Mouse (Mus musculus) hindbrain, embryonic 12.5 days (tissue): ENCODE results near the gene Snapc4. TPM values are rescaled to one million over a fixed set of nuclear protein-coding genes. Genes with fewer than 3 reads are reported as not detected.

Source experiments
- ATAC-seq: fragments of 200-750 bp; cut with Nextera tagmentation; 2 replicates; pipeline ENCODE4 v1.8.0; 2017; ENCODE audit warnings: moderate TSS enrichment; ENCODE audit not compliant: low FRiP score
- H3K27ac ChIP-seq: fragments of 300-500 bp; sonication (generic); 2 replicates; pipeline ENCODE4 v1.5.1; 2016; ENCODE audit warnings: mild to moderate bottlenecking
- H3K27me3 ChIP-seq: fragments of 300-500 bp; sonication (generic); 2 replicates; pipeline ENCODE4 v1.6.1; 2016; ENCODE audit warnings: mild to moderate bottlenecking
- H3K36me3 ChIP-seq: fragments of 300-500 bp; sonication (generic); 2 replicates; pipeline ENCODE4 v1.6.1; 2016; ENCODE audit warnings: mild to moderate bottlenecking
- H3K4me1 ChIP-seq: fragments of 300-500 bp; sonication (generic); 2 replicates; pipeline ENCODE4 v1.6.1; 2016
- H3K4me2 ChIP-seq: fragments of 300-500 bp; sonication (generic); replicated peaks from 2 replicates; pipeline ENCODE4 v1.6.1; 2016; ENCODE audit warnings: mild to moderate bottlenecking
- H3K4me3 ChIP-seq: fragments of 300-500 bp; sonication (generic); 2 replicates; pipeline ENCODE4 v1.5.1; 2016; ENCODE audit warnings: mild to moderate bottlenecking
- H3K9ac ChIP-seq: fragments of 300-500 bp; sonication (generic); 2 replicates; pipeline ENCODE4 v1.6.1; 2016; ENCODE audit warnings: mild to moderate bottlenecking, moderate library complexity
- H3K9me3 ChIP-seq: fragments of 300-500 bp; sonication (generic); replicated peaks from 2 replicates; pipeline ENCODE4 v1.6.1; 2016; ENCODE audit warnings: mild to moderate bottlenecking
- WGBS: fragments of 180-500 bp; shearing (Covaris S2); methylation state at CpG from one replicate; pipeline ENCODE4 v1.1.7; 2016; 5-methylcytosine and 5-hydroxymethylcytosine counted together
- polyA plus RNA-seq: library from polyadenylated mRNA; unstranded; fragments of >200 nt; fragmentation: Nextera tagmentation; extraction: Ambion mirVana; gene quantifications from 2 replicates; pipeline ENCODE4 v1.2.1, GENCODE M21; 2016

Snapc4 gene
- polyA plus RNA-seq, 1 experiment from 2014 or later, result 37.3 TPM

GRCm38 (mm10) chr2:26327852-26328251, 52.6 kb downstream of the Snapc4 start:
- Histone ChIP-seq H3K27me3 (no peaks in the 10 kb centered on the region), H3K4me3 (no peak overlapping the region), H3K4me2 (no peak overlapping the region), H3K4me1 (no peaks in the 10 kb centered on the region), H3K36me3 (peaks cover 89% of the 10 kb centered on the region), H3K9ac (no peak overlapping the region), H3K27ac (no peak overlapping the region), H3K9me3 (no peaks in the 10 kb centered on the region)
- ATAC-seq, result no peak
- WGBS, result 93% methylated on average over 4 of the region's 4 CpGs

- peak; percentile 57 for ATAC-seq
- no peak overlapping the region for H3K4me2 ChIP-seq
Observed at GRCm38 (mm10) chr2:26325386-26326181, 54.9 kb downstream of the Snapc4 start.

GRCm38 (mm10) chr2:26324917-26325316, 55.5 kb downstream of the Snapc4 start:
- no peak for ATAC-seq
- Histone ChIP-seq H3K4me2 (no peak overlapping the region), H3K4me1 (peaks cover 5% of the 10 kb centered on the region), H3K27me3 (no peaks in the 10 kb centered on the region), H3K36me3 (peaks cover 71% of the 10 kb centered on the region), H3K9ac (no peak overlapping the region), H3K4me3 (no peak overlapping the region), H3K27ac (no peak overlapping the region), H3K9me3 (no peaks in the 10 kb centered on the region)
- 92% methylated on average over 2 of the region's 2 CpGs for WGBS

More at GRCm38 (mm10) chr2:26325386-26326181, 54.9 kb downstream of the Snapc4 start:
- Histone ChIP-seq H3K4me1 (no peaks in the 10 kb centered on the region; the same call in 1 of the 2 replicates), H3K4me3 (no peak overlapping the region), H3K9me3 (no peaks in the 10 kb centered on the region), H3K27me3 (no peaks in the 10 kb centered on the region), H3K27ac (no peak overlapping the region), H3K36me3 (peaks cover 77% of the 10 kb centered on the region), H3K9ac (no peak overlapping the region)
- 67% methylated on average over 15 of the region's 15 CpGs for WGBS

GRCm38 (mm10) chr2:26323589-26324325, 56.7 kb downstream of the Snapc4 start:
- H3K36me3 ChIP-seq, result peaks cover 62% of the 10 kb centered on the region
- WGBS, result 94% methylated on average over 13 of the region's 13 CpGs
- H3K27me3 ChIP-seq, result no peaks in the 10 kb centered on the region

DNA sequence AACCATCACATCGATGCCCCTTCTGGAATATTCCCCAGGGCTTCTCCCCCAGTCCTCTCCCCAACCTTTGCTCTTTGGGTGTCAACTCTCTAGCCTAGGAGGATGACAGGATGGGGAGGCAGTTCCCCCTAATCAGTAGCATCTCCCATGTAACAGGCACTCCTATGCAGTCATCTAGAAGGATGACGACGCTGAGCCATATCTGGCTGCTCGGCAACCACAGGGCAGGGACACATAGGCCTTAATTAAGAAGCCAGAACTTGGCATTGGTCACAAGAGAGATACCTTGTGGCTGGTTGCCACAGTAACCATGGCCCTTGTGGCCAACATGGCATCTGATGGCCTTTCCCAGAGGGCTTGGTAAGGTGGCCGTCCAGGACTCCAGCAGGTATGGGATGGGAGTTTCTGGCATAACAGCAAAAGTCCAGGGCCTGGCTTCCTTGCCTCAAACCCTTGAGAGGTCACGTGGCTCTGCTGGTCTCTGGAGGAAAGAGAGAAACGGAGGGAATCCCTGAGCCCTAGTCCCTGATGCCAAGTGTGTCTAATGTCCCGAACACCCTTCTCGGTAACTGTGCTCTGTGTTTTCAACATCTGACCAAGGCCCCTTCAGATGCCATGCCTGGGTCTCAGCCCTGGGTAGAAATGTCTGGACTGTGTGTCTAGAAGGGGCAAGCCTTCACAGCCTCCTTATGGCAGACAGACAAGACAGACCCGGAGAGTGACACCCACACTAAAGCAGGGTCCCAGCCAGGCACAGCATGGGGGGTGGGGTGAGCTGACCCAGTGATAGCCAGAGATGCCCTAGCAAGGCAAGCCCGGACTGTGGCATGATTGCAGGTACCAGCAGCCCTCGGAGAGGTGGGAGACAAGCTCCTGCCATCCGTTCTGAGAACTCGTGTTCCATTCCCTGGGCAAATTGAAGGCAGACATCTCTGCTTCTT, 59.9 kb downstream of the Snapc4 start:
- Histone ChIP-seq H3K9ac (no peak overlapping the region), H3K4me1 (peaks cover 42% of the 10 kb centered on the region), H3K36me3 (peaks cover 38% of the 10 kb centered on the region), H3K4me2 (no peak overlapping the region), H3K27ac (no peak overlapping the region), H3K27me3 (no peaks in the 10 kb centered on the region), H3K9me3 (no peaks in the 10 kb centered on the region), H3K4me3 (no peak overlapping the region)
- ATAC-seq, result no peak
- WGBS, result 87% methylated on average over 14 of the region's 14 CpGs

More at GRCm38 (mm10) chr2:26323589-26324325, 56.7 kb downstream of the Snapc4 start:
- H3K4me3 ChIP-seq, result no peak overlapping the region
- no peak for ATAC-seq
- no peak overlapping the region for H3K27ac ChIP-seq
- peaks cover 16% of the 10 kb centered on the region for H3K4me1 ChIP-seq
- H3K9me3 ChIP-seq, result no peaks in the 10 kb centered on the region
- H3K4me2 ChIP-seq, result no peak overlapping the region
- no peak overlapping the region for H3K9ac ChIP-seq

DNA sequence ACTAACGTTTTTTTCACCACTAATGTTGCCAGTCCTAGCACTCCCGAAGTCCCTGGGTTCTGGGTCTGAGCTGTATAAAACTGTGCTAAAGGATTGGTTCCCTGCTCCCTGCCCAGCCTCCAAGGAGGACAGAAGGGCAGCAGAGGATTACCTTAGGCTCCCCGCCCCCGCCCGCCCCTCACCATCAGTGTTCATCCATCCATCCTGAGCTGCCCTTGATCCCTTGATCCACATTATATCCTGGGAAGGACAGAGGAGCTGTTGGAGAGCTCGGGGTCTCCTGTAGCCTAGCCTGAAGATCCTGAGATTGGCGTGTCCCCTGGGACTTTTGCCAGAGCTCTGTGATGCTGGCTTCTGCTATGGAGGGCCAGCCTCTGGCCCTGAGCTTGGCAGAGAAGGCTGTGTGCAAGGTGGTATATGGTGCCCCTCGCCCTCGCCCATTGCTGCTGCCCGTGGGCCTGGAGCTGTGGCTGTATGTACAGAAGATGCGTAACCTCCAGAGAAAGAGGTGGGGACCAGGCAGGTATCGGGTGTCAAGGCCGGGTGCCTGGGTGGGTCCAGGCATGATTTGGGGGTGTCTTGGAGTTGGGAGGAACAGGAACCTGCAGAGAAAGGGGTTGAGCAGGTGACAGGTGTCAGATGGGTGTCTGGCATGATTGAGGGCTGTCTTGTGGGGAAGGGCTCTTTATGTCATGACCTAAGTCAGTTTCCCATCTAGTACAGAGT, 60.8 kb downstream of the Snapc4 start:
- Histone ChIP-seq H3K27ac (no peak overlapping the region), H3K9ac (0 out of 2 replicates have a peak overlapping the region, but pooled peaks have one; percentile 0), H3K4me1 (peaks cover 47% of the 10 kb centered on the region), H3K27me3 (no peaks in the 10 kb centered on the region), H3K4me3 (no peak overlapping the region), H3K4me2 (no peak overlapping the region), H3K9me3 (no peaks in the 10 kb centered on the region), H3K36me3 (peaks cover 29% of the 10 kb centered on the region)
- 90% methylated on average over 13 of the region's 13 CpGs for WGBS
- ATAC-seq, result no peak

GRCm38 (mm10) chr2:26319109-26319508, 61.3 kb downstream of the Snapc4 start:
- Histone ChIP-seq H3K36me3 (peaks cover 24% of the 10 kb centered on the region), H3K9ac (0 out of 2 replicates have a peak overlapping the region, but pooled peaks have one; percentile 0), H3K4me2 (no peak overlapping the region), H3K27me3 (no peaks in the 10 kb centered on the region), H3K4me3 (no peak overlapping the region), H3K9me3 (no peaks in the 10 kb centered on the region), H3K4me1 (peaks cover 51% of the 10 kb centered on the region), H3K27ac (no peak overlapping the region)
- 93% methylated on average over 9 of the region's 9 CpGs for WGBS
- ATAC-seq, result no peak

DNA sequence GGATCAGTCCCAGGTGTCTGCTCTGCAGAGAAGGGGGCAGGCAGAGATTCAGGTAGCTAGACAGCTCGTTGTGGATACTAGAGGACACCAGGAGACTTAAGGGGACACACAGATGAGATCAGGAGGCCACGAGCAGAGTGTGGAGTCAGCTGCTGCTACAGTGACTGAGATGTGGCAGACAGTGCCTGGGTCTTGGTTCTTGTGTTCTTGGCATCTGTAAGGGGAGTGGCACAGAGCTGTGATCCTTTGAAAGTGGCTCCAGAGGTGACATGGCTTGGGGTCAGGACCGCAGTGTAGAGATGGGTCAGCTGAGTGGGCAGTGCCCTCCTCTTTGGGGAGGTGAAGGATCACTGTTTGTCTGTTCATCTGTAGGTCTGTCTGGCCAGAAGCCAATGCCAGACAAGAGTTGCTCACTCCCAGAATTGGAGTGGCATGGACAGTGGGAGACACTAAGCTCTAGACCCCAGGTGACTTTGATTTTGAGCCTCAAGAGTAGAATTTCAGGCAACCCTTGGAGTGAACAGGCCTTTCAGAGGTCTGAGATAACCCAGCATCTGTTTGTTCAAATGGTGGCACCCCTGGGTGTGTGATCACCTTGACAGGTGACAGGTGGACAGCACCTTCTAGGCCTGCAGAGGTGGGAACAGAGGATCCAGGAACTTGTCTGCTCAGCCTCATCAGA, 62.3 kb downstream of the Snapc4 start:
- Histone ChIP-seq H3K4me1 (peaks cover 52% of the 10 kb centered on the region), H3K9me3 (no peaks in the 10 kb centered on the region), H3K36me3 (peaks cover 14% of the 10 kb centered on the region), H3K4me2 (peak overlapping the region; percentile 94), H3K4me3 (no peak overlapping the region), H3K27ac (no peak overlapping the region), H3K27me3 (no peaks in the 10 kb centered on the region), H3K9ac (peak overlapping the region; percentile 94; the same call in 1 of the 2 replicates)
- 86% methylated on average over 3 of the region's 3 CpGs for WGBS
- ATAC-seq, result no peak

DNA sequence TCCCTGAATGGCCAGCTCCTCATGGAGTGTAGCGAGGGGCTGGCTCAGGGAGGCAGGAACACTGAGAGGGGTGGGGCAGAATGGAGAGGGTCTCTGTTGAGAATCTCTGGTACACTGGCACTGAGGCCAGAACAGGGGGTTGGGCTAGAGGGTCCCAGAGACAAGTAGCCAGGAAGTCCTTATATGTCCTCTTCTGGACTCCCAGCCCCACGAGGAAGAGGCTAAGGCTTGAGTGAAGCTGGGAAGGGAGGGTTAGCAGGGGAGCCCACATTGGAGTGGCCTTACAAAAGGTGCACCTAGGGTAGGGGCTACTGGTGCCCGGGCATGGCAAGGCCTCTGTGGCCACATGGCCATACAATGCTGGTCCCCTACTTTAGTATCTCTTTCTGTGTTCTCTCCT, 63.1 kb downstream of the Snapc4 start:
- H3K27me3 ChIP-seq, result no peaks in the 10 kb centered on the region
- peak overlapping the region; percentile 82 for H3K4me3 ChIP-seq
- H3K9me3 ChIP-seq, result no peaks in the 10 kb centered on the region
- peaks cover 52% of the 10 kb centered on the region for H3K4me1 ChIP-seq
- WGBS, result 74% methylated on average over 3 of the region's 3 CpGs
- H3K36me3 ChIP-seq, result peaks cover 6% of the 10 kb centered on the region
- no peak for ATAC-seq
- H3K27ac ChIP-seq, result peak overlapping the region; percentile 25
- peak overlapping the region; percentile 94 for H3K9ac ChIP-seq
- peak overlapping the region; percentile 94 for H3K4me2 ChIP-seq

GRCm38 (mm10) chr2:26316576-26317246, 63.7 kb downstream of the Snapc4 start:
- H3K9ac ChIP-seq, result peak overlapping the region; percentile 94
- no peaks in the 10 kb centered on the region for H3K9me3 ChIP-seq
- H3K27me3 ChIP-seq, result no peaks in the 10 kb centered on the region
- 62% methylated on average over 9 of the region's 9 CpGs for WGBS
- no peak for ATAC-seq
- H3K4me2 ChIP-seq, result peak overlapping the region; percentile 94
- no peaks in the 10 kb centered on the region for H3K36me3 ChIP-seq
- peaks cover 52% of the 10 kb centered on the region for H3K4me1 ChIP-seq
- H3K27ac ChIP-seq, result peak overlapping the region; percentile 94
- H3K4me3 ChIP-seq, result peak overlapping the region; percentile 82
